ENCODE assay signal across 8 mouse cellular contexts in the genomic region with DNA sequence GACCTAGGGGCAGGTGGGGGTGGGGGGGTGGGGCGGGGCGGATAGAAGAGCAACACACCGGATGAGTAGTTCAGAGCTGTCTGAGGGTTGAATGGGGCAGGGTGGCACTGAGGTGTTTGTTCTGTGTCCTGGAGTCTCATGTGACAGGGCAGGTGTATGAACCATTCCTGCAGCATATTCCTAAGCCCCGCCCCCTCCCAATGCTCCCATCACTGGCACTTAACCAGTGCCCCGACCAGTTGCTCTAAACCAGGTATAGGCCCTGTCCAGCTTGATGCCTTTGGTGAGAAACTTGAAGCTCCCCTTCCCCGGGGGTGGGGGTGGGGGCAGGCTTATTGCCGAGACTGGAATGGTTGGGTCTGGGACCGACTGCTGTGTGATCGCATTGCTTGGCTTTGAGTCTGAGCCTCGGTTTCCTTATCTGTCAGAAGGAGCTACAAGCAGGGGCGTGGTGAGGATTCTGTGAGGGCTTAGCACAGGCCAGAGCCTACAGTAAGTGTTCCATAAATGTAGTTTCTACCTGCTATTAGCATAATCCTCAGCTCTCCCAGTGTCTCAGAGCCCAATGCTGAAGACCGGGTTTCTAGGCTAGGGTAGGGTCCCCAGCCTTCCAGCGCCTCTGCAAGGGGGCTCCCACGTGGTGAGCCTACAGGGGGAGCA. TPM values are rescaled to one million over a fixed set of nuclear protein-coding genes. Genes with fewer than 3 reads are reported as not detected.
DNase-seq lines count a peak whose midpoint lies in the region; ATAC-seq lines count a peak whose summit lies in the region.

No protein-coding gene starts in this region.

- no peaks in the 10 kb centered on the region for H3K9me3 ChIP-seq in heart, embryonic 10.5 days
- no peaks in the 10 kb centered on the region for H3K9me3 ChIP-seq in hindbrain, embryonic 14.5 days (ENCODE audit: control insufficient read depth, low read length)
- H3K9me3 ChIP-seq in midbrain, embryonic 12.5 days = no peaks in the 10 kb centered on the region

- intact Hi-C loops in left cerebral cortex, postnatal 14 days (cut with DNase I) = loop anchor here (5.0 kb wide), 1 partner anchor 36 kb away; no protein-coding TSS in a partner anchor

- no peaks in the 10 kb centered on the region for H3K36me3 ChIP-seq in heart, embryonic 10.5 days
- H3K36me3 ChIP-seq in hindbrain, embryonic 14.5 days (replicated peaks; ENCODE audit: control insufficient read depth, insufficient read depth) = no peaks in the 10 kb centered on the region
- H3K36me3 ChIP-seq in midbrain, embryonic 12.5 days = no peaks in the 10 kb centered on the region

- no peak for ATAC-seq in hindbrain, embryonic 14.5 days (ENCODE audit: low FRiP score)
- ATAC-seq in midbrain, embryonic 12.5 days (ENCODE audit: low FRiP score, low read depth) = no peak; the same call in 1 of the 2 replicates

- peak overlapping the region; percentile 89 for H3K4me2 ChIP-seq in hindbrain, embryonic 14.5 days (replicated peaks)
- peak overlapping the region; percentile 85 for H3K4me2 ChIP-seq in midbrain, embryonic 12.5 days (replicated peaks)

- H3K4me3 ChIP-seq in heart, embryonic 10.5 days = peak overlapping the region; percentile 55
- H3K4me3 ChIP-seq in hindbrain, embryonic 14.5 days (replicated peaks; ENCODE audit: low read length) = peak overlapping the region; percentile 47
- H3K4me3 ChIP-seq in midbrain, embryonic 12.5 days = peak overlapping the region; percentile 83

- H3K27ac ChIP-seq in heart, embryonic 10.5 days = 0 out of 2 replicates have a peak overlapping the region, but pooled peaks have one; percentile 2
- H3K27ac ChIP-seq in hindbrain, embryonic 14.5 days = peak overlapping the region; percentile 88
- peak overlapping the region; percentile 85 for H3K27ac ChIP-seq in midbrain, embryonic 12.5 days (replicated peaks)

- H3K27me3 ChIP-seq in heart, embryonic 10.5 days (ENCODE audit: insufficient read depth, poor library complexity, severe bottlenecking) = peaks cover 72% of the 10 kb centered on the region
- no peaks in the 10 kb centered on the region for H3K27me3 ChIP-seq in hindbrain, embryonic 14.5 days (ENCODE audit: control insufficient read depth, insufficient read depth, low read length)
- peaks cover 44% of the 10 kb centered on the region for H3K27me3 ChIP-seq in midbrain, embryonic 12.5 days

- peak overlapping the region; percentile 76 for H3K9ac ChIP-seq in hindbrain, embryonic 14.5 days
- H3K9ac ChIP-seq in midbrain, embryonic 12.5 days (replicated peaks) = peak overlapping the region; percentile 51

- no peak for DNase-seq in heart, embryonic 10.5 days (ENCODE audit: low spot score)
- DNase-seq in heart, adult 11 months = no peak
- DNase-seq in R1 (ENCODE audit: low read depth, low spot score) = peak; percentile 51
- no peak for DNase-seq in hindbrain, embryonic 14.5 days (ENCODE audit: low spot score)
- DNase-seq in left cerebral cortex, postnatal 14 days (ENCODE audit: low spot score in 2 of 2) = no peak
- DNase-seq in layer of hippocampus, adult 8-10 months (ENCODE audit: low spot score in 2 of 2) = no peak
- DNase-seq in adrenal gland, adult 2 months = no peak

- WGBS in heart, embryonic 10.5 days = 4% methylated on average over 14 of the region's 14 CpGs
- 2% methylated on average over 14 of the region's 14 CpGs for WGBS in hindbrain, embryonic 14.5 days
- 3% methylated on average over 11 of the region's 14 CpGs for WGBS in midbrain, embryonic 12.5 days

- H3K4me1 ChIP-seq in heart, embryonic 10.5 days = peaks cover 77% of the 10 kb centered on the region
- peaks cover 71% of the 10 kb centered on the region for H3K4me1 ChIP-seq in hindbrain, embryonic 14.5 days (replicated peaks; ENCODE audit: control insufficient read depth, insufficient read depth, low read length)
- peaks cover 76% of the 10 kb centered on the region for H3K4me1 ChIP-seq in midbrain, embryonic 12.5 days

RNA-seq across cellular contexts. Expression of gene Fam222a, which starts 3.1 kb away (rescaled TPM):
- polyA plus RNA-seq in heart, embryonic 10.5 days (2016; fragmentation: Nextera tagmentation; extraction: Ambion mirVana) = 0.60 and 1.5 TPM in 2 replicates
- 6.6 and 6.7 TPM in 2 replicates for polyA plus RNA-seq in hindbrain, embryonic 14.5 days (2014; fragmentation: Nextera tagmentation; extraction: Ambion mirVana)
- polyA plus RNA-seq in midbrain, embryonic 12.5 days (2016; fragmentation: Nextera tagmentation; extraction: Ambion mirVana) = 9.4 and 10.2 TPM in 2 replicates
- 1 to 10 TPM; 8.1 to 9.0 TPM for total RNA-seq in left cerebral cortex, postnatal 14 days (2021)
- 1 to 10 TPM; 4.9 to 7.2 (median 6.7) TPM for total RNA-seq in layer of hippocampus, adult 8-10 months (2022)
- total RNA-seq in adrenal gland, adult 2 months (2021) = 10 to 100 TPM; 32.9 to 84.3 TPM
- polyA plus RNA-seq in adrenal gland, adult 2 months (2012; rRNA removed) = 68.3 and 72.0 TPM in 2 replicates

Comparison
In these comparisons a context has a peak if more than half of its experiments do, and no peak if none do; other contexts are left out.
1. H3K27ac ChIP-seq: peak in every context shown above with its lines; median percentile 88 in hindbrain, embryonic 14.5 days; 85 in midbrain, embryonic 12.5 days; 2 in heart, embryonic 10.5 days.